Mouse (Mus musculus) myocyte (in vitro differentiated cells): Measurements from ENCODE around the gene Lamc1.

Source experiments
- E2F4 ChIP-seq: IDR thresholded peaks from one replicate; pipeline ENCODE4 v1.6.1; 2011; ENCODE audit warnings: mild to moderate bottlenecking, control low read depth, moderate library complexity; ENCODE audit not compliant: insufficient read depth
- MAX ChIP-seq: IDR thresholded peaks from one replicate; pipeline ENCODE4 v1.6.1; 2011; ENCODE audit warnings: low read depth, mild to moderate bottlenecking, control low read depth
- MYOG ChIP-seq, 3 experiments: IDR thresholded peaks; one replicate each; pipeline ENCODE4 v1.6.1; 2011; ENCODE audit warnings: control low read depth in 2 of 3, low read depth in 2 of 3, mild to moderate bottlenecking in 2 of 3; ENCODE audit not compliant: insufficient read length in 2 of 3, control insufficient read depth in 1 of 3, insufficient read depth in 1 of 3

DNA sequence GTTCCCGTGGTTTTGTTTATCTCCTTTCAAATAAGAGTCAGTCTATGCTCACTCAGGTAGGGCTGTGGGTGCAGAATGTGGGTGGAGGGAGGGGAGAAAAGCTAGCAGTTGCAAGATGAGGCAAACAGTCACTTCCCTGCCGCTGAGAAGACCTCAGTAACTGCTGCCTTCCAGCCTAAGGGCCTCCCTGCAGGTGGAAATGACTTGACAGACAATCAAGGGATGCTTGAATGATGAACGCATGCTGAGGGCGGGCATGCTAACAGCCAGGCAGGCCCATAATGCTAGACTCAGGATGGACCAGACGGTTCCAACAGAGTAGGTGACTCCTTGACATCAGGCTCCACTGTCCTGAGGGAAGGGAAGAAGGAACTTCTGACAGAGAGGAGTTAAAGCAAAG lies 116.9 kb downstream of the Lamc1 start:
- TF ChIP-seq MAX: no peak
- no peak for TF ChIP-seq MYOG (IDR thresholded peaks at IDR 0.05; ENCODE audit: control insufficient read depth in 1 of 3, insufficient read depth in 1 of 3, insufficient read length in 2 of 3, low read depth in 2 of 3)
- TF ChIP-seq E2F4: no peak
